Mouse (Mus musculus) embryonic facial prominence, embryonic 11.5 days (tissue): Measurements from ENCODE around the gene Rnf141. TPM values are rescaled to one million over a fixed set of nuclear protein-coding genes. Genes with fewer than 3 reads are reported as not detected.

Source experiments
- ATAC-seq: fragments of 200-750 bp; cut with Nextera tagmentation; replicated peaks from 2 replicates; pipeline ENCODE4 v1.8.0; 2017; ENCODE audit warnings: low read depth; ENCODE audit not compliant: insufficient number of reproducible peaks, low FRiP score, low TSS enrichment
- DNase-seq: peaks from one replicate; pipeline ENCODE4 v3.0.0-alpha.2; 2015; ENCODE audit warnings: low spot score
- H3K27ac ChIP-seq: fragments of 300-500 bp; sonication (generic); replicated peaks from 2 replicates; pipeline ENCODE4 v1.5.1; 2014; ENCODE audit warnings: mild to moderate bottlenecking, low read depth, low read length, control low read depth
- H3K27me3 ChIP-seq: fragments of 300-500 bp; sonication (generic); 2 replicates; pipeline ENCODE4 v1.6.1; 2014; ENCODE audit warnings: mild to moderate bottlenecking, low read length, moderate library complexity, mixed read lengths; ENCODE audit not compliant: control insufficient read depth, insufficient read depth
- H3K36me3 ChIP-seq: fragments of 300-500 bp; sonication (generic); replicated peaks from 2 replicates; pipeline ENCODE4 v1.6.1; 2014; ENCODE audit warnings: low read depth, mild to moderate bottlenecking, low read length, moderate library complexity, mixed read lengths; ENCODE audit not compliant: control insufficient read depth, insufficient read depth
- H3K4me1 ChIP-seq: fragments of 300-500 bp; sonication (generic); 2 replicates; pipeline ENCODE4 v1.6.1; 2014; ENCODE audit warnings: low read length, mixed read lengths; ENCODE audit not compliant: control insufficient read depth, insufficient read depth
- H3K4me2 ChIP-seq: fragments of 300-500 bp; sonication (generic); 2 replicates; pipeline ENCODE4 v1.6.1; 2014; ENCODE audit warnings: low read depth, mild to moderate bottlenecking, control low read depth, low read length, moderate library complexity
- H3K4me3 ChIP-seq: fragments of 300-500 bp; sonication (generic); 2 replicates; pipeline ENCODE4 v1.5.1; 2014; ENCODE audit warnings: low read depth, low read length, control low read depth
- H3K9ac ChIP-seq: fragments of 300-500 bp; sonication (generic); replicated peaks from 2 replicates; pipeline ENCODE4 v1.6.1; 2014; ENCODE audit warnings: mild to moderate bottlenecking, control low read depth, low read length
- H3K9me3 ChIP-seq: fragments of 300-500 bp; sonication (generic); replicated peaks from 2 replicates; pipeline ENCODE4 v1.6.1; 2016; ENCODE audit warnings: mild to moderate bottlenecking, low read length, inconsistent platforms, mixed read lengths; ENCODE audit not compliant: control insufficient read depth
- WGBS: fragments of 180-500 bp; shearing (Covaris S2); extraction: QIAGEN DNeasy Blood & Tissue Kit; methylation state at CpG from one replicate; pipeline ENCODE4 v1.1.7; 2014; 5-methylcytosine and 5-hydroxymethylcytosine counted together
- polyA plus RNA-seq: library from polyadenylated mRNA; unstranded; fragments of >200 nt; fragmentation: Nextera tagmentation; extraction: Ambion mirVana; gene quantifications from 2 replicates; pipeline ENCODE4 v1.2.1, GENCODE M21; 2014

Rnf141 gene
- polyA plus RNA-seq, 1 experiment from 2014 or later: 20.6 TPM

GRCm38 (mm10) chr7:110785741-110786146, 58.5 kb downstream of the Rnf141 start:
- 55% methylated on average over 3 of the region's 3 CpGs for WGBS
- H3K4me2 ChIP-seq: no peak overlapping the region
- no peak for DNase-seq
- H3K9ac ChIP-seq: no peak overlapping the region
- no peaks in the 10 kb centered on the region for H3K36me3 ChIP-seq
- H3K27me3 ChIP-seq: no peaks in the 10 kb centered on the region
- H3K9me3 ChIP-seq: no peaks in the 10 kb centered on the region
- H3K4me1 ChIP-seq: no peaks in the 10 kb centered on the region
- H3K4me3 ChIP-seq: no peak overlapping the region
- ATAC-seq: no peak
- no peak overlapping the region for H3K27ac ChIP-seq

- H3K4me3 ChIP-seq: no peak overlapping the region
- DNase-seq (no peak), ATAC-seq (no peak; the same call in 1 of the 2 replicates)
- H3K36me3 ChIP-seq: no peaks in the 10 kb centered on the region
- H3K4me2 ChIP-seq: no peak overlapping the region
- no peak overlapping the region for H3K9ac ChIP-seq
- H3K9me3 ChIP-seq: no peaks in the 10 kb centered on the region
- no peaks in the 10 kb centered on the region for H3K27me3 ChIP-seq
- H3K4me1 ChIP-seq: no peaks in the 10 kb centered on the region
- 52% methylated on average over 8 of the region's 8 CpGs for WGBS
- no peak overlapping the region for H3K27ac ChIP-seq
Measured at GRCm38 (mm10) chr7:110784965-110785364, 59.3 kb downstream of the Rnf141 start.

DNA sequence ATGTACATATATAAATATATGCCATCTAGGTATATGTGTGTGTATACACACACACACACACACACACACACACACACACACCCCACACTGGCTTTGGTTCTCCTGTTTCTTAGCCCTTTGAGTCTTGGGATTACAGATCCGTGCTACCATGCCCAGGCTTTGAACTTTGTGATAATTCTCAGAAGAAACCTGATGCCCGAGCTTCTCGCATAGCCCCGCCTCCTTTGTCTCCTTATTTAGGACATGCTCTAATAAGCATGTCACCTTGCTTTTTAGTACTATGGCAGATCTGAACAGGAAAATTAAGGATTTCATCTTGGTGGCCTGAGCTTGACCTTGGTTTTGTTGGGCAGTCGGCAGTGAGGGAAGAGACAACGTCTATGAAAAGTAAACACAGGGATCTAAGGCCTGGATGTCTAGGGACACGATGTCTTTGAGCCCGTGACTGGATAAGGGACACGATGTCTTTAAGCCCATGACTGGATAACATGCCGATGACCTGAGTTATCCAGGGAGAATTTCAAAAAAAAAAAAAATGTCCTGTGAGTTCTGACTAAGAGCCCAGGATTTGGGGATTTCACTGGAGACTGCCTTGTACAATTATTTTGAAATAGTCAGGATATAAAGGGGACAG, 61.3 kb downstream of the Rnf141 start:
- Histone ChIP-seq H3K4me3 (no peak overlapping the region), H3K27ac (no peak overlapping the region), H3K9ac (no peak overlapping the region), H3K4me1 (no peaks in the 10 kb centered on the region), H3K36me3 (no peaks in the 10 kb centered on the region), H3K9me3 (no peaks in the 10 kb centered on the region), H3K27me3 (no peaks in the 10 kb centered on the region), H3K4me2 (no peak overlapping the region)
- DNase-seq (peak; percentile 50), ATAC-seq (no peak)
- 41% methylated on average over 10 of the region's 10 CpGs for WGBS

- no peak overlapping the region for H3K27ac ChIP-seq
- no peaks in the 10 kb centered on the region for H3K36me3 ChIP-seq
- H3K9ac ChIP-seq: no peak overlapping the region
- H3K9me3 ChIP-seq: no peaks in the 10 kb centered on the region
- H3K27me3 ChIP-seq: no peaks in the 10 kb centered on the region
- no peaks in the 10 kb centered on the region for H3K4me1 ChIP-seq
- H3K4me2 ChIP-seq: no peak overlapping the region
- DNase-seq: no peak
- no peak overlapping the region for H3K4me3 ChIP-seq
- WGBS: 69% methylated on average over 7 of the region's 7 CpGs
- no peak for ATAC-seq
Measured at GRCm38 (mm10) chr7:110782135-110782534, 62.1 kb downstream of the Rnf141 start.

DNA sequence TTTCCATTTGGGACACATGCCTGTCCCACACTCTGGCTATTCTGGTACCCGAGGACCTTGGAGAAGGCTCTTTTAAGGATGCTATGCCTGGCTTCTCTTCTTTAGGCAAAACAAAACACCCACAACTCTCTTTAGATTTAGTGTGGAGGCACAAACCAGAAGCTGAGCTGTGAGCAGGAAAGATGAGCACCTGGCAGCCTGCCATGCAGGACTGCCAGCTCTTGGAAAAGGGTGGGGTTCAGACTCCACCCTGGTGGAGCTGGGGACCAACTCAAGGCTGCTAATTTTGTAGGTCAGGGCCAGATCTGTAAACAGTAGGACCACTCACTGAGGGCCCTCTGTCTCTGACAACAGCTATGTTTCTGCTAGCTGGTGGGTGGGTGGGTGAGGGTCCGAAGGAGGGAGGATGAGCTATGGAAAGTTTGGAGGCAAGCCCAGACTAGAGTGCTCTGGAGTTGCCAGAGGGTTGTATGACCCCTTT, 63.0 kb downstream of the Rnf141 start:
- H3K4me1 ChIP-seq: no peaks in the 10 kb centered on the region
- ATAC-seq (no peak), DNase-seq (no peak)
- H3K27ac ChIP-seq: no peak overlapping the region
- 82% methylated on average over 2 of the region's 2 CpGs for WGBS
- H3K4me2 ChIP-seq: no peak overlapping the region
- H3K9me3 ChIP-seq: no peaks in the 10 kb centered on the region
- H3K9ac ChIP-seq: no peak overlapping the region
- no peak overlapping the region for H3K4me3 ChIP-seq
- no peaks in the 10 kb centered on the region for H3K36me3 ChIP-seq
- H3K27me3 ChIP-seq: no peaks in the 10 kb centered on the region

DNA sequence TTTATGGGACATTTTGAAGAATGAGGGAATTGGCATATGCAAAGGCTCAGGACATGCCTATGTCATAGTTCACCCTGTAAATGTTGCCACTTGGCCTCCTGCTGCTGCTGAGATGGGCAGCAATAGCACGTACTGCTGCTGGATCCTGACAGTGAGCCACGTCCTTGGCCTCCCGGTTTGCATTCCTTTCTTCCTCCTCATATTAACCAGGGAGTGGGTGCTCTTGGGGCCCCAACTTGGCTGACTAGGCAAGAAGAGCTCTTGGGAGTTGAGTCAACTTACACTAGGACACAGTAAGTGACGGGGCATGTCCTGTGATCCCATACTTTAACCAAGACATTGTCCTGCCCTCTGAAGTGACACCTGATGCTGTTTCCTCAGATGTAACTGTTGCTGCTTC, 63.7 kb downstream of the Rnf141 start:
- no peaks in the 10 kb centered on the region for H3K36me3 ChIP-seq
- H3K4me3 ChIP-seq: no peak overlapping the region
- no peaks in the 10 kb centered on the region for H3K4me1 ChIP-seq
- DNase-seq: no peak
- no peak overlapping the region for H3K4me2 ChIP-seq
- no peak overlapping the region for H3K9ac ChIP-seq
- 77% methylated on average over 4 of the region's 4 CpGs for WGBS
- H3K9me3 ChIP-seq: no peaks in the 10 kb centered on the region
- no peak for ATAC-seq
- no peak overlapping the region for H3K27ac ChIP-seq
- H3K27me3 ChIP-seq: no peaks in the 10 kb centered on the region

GRCm38 (mm10) chr7:110779605-110780111, 64.6 kb downstream of the Rnf141 start:
- H3K9ac ChIP-seq: no peak overlapping the region
- H3K27me3 ChIP-seq: no peaks in the 10 kb centered on the region
- no peaks in the 10 kb centered on the region for H3K36me3 ChIP-seq
- no peak overlapping the region for H3K4me3 ChIP-seq
- no peaks in the 10 kb centered on the region for H3K4me1 ChIP-seq
- no peaks in the 10 kb centered on the region for H3K9me3 ChIP-seq
- DNase-seq: no peak
- ATAC-seq: no peak
- no peak overlapping the region for H3K27ac ChIP-seq
- no peak overlapping the region for H3K4me2 ChIP-seq
- 88% methylated on average over 8 of the region's 8 CpGs for WGBS

DNA sequence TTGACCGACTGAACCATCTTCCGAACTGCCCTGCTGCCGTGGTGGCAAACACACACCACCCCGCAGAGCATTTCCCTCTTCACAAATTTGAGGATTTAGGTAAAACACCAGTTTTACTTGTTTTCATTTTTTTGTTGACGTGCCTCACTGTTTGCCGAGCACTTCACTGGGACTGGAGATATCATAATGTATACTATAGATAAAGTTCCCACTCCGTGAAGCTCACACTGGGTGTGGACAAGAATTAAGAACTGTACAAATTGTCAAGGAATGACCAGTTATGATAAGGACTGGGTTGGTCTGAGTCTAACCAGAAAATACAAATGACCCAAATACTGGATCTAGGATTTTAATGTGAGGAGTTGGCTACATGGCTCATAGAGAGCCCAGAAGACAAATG, 65.3 kb downstream of the Rnf141 start:
- no peaks in the 10 kb centered on the region for H3K4me1 ChIP-seq
- ATAC-seq: no peak
- no peak overlapping the region for H3K4me3 ChIP-seq
- no peak overlapping the region for H3K27ac ChIP-seq
- no peaks in the 10 kb centered on the region for H3K36me3 ChIP-seq
- DNase-seq: no peak
- no peaks in the 10 kb centered on the region for H3K27me3 ChIP-seq
- no peak overlapping the region for H3K4me2 ChIP-seq
- H3K9me3 ChIP-seq: no peaks in the 10 kb centered on the region
- WGBS: 97% methylated on average over 7 of the region's 7 CpGs
- H3K9ac ChIP-seq: no peak overlapping the region
